Mouse (Mus musculus): ENCODE results near the gene Igf2r.
A peak's percentile ranks its signal among the peaks of the same experiment; 100 is the strongest.

The Igf2r gene

DNA sequence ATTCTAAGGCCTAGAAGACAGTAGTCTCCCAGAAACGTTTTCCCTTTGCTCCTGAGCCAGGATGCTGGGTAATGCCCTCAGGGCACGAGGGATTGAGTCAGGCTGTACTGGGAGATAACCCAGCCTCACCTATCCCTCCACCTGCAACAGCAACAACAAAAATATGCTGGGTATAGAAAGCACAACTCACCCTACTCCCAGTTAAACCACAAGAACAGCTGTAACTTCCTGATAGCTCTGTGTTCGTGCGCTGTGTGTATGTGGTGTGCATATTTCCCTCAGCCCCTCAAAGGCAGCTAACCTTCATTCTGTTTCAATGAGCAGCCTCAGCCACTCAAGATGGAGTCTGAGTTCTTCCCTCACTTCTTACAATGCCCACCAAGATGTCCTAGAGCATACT is 23.7 kb downstream of the Igf2r start:
- DNase-seq: no peak

DNA sequence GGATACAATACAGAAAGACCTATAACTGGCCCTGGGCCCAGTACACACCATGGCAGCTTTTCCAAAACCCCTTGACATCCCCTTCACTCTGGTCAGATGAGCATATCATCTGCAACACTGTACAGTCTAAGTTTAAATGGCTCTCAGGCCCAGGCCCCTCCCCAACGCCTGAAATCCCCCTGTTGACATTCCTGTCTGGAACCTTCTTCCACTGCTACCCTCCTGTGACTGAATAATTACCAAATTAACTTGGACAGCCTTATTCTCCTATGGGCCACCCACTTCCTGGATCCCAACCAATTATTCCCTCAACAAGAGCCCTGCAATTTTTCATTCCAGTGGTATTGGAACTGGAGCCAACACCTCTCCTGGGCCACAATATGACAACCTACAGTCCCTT is 25.4 kb downstream of the Igf2r start:
- no peak for DNase-seq

DNA sequence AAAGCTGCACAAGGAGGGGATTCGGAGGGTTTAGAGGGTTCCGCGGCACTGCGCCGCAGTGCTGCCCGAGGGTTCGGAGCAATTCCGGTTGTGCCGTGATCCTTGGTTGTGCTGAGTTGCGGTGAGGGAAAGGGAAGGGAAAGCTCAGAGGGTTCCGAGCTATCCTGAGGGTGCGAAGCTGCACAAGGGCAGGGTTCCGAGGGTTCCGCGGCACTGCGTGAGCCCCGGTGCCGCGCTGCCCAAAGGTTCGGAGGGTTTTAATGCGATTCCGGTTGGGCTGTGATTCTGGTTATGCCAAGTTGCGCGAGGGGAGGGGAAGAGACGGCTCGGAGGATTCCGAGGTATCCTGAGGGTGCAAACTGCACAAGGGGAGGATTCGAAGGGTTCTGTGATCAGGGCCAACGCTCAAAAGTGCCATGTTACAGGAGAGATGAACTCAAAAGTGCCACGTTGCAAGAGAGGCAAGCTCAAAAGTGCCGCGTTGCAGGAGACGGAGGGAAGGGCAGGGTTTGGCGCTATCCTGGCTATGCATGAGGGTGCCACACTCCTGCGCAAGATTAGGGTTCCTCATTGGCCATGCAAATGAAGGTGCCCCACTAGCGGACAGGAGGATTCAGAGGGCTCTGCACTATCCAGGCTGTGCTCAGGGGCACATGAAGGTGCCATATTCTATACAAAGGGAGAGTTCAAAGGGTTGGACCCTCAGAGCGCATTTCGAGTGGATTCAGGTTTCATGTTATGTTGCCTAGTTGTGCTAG is 27.1 kb downstream of the Igf2r start:
- DNase-seq: peak in 1 of 2 experiments; percentile 16

DNA sequence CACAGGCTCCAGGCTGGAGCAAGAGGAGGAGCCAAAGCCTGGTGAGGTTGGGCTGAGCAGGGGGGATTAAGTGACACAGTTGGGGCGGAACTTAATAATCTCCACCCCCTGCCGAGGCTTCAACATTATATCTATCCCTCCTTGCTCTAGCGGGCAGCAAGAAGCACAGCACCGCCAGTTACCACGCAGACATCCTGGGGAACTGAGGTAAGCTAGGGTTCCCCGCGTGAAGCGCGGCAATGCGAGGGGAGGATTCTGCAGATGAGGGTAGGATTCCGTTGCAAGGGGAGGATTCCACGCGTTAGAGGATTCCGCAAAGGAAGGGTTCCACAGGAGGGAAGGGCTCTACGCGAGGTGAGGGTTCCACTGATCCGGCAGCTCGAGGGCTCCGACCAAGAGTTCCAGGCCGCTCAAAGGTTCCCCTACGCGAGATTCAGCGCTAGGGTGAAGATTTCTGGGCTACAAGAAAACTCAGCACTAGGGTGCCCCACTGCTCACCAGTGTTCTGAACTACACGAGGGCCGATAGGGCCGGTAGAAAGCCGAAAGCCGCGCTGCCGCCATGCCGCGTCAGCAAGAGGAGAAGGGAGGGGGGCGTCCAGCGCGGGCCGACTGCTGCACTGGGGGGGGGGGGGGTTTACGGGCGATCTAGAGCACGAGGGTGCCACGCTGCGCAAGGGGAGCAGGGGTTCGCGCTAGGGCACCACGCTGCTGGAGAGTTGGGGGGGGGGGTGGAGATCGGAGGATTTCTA is 28.1 kb downstream of the Igf2r start:
- DNase-seq: peak; percentile 73

DNA sequence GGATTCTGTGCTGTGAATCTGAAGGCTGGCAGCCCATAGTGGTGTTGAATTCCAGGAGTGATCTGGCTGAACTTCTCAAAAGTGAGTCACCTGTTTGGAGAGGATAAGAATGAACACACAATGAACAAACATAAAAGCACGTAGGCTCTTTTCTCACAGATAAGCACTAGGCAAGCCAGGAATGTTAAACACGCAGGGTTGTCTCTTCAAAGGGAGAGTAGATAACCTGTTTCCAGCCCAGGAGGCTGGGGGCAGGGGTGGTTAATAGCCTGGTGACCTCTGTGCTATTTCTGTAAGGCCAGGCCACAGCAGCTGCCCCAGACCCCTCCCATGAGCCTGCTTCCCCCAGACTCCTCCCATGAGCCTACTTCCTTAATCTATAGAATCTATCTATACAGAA is 29.1 kb downstream of the Igf2r start:
- no peak for DNase-seq

DNA sequence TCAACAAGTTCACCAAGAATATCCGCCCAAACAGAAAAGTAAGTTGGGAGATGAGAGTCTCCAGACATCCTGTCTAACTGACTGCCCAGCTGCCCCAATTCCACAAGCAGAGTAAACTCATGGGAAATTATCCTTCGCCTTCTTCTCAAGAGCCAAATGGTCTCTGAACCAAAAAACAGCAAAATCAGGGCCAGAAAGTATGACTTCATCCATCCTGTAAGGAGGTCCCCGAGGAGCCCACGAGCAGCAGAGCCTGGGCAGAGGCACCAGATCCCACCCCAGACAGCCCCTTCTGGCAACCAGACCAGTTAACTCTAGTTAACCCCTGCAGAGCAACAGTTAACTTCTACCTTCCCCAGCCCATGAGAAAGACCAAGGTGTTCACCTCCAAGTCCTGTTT is 29.9 kb downstream of the Igf2r start:
- no peak for DNase-seq

DNA sequence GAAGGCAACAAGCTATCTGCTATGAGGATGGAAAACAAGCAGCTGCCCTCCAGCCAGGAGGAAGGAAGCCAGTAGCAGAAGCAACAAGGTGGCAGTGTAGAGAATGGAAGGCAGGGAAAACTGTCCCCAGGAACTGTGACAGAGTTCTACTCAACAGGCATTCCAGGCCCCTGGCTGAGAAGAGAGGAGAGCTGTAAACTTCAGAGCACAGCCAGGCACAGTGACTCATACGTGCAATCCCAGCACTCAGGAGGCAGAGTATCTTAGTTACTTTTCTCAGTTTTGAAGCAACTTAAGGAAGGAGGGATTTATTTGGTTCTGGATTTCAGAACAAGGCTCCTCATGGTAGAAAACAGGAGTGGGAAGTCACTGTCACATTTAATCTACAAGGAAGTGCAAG is 31.5 kb downstream of the Igf2r start:
- no peak for DNase-seq

DNA sequence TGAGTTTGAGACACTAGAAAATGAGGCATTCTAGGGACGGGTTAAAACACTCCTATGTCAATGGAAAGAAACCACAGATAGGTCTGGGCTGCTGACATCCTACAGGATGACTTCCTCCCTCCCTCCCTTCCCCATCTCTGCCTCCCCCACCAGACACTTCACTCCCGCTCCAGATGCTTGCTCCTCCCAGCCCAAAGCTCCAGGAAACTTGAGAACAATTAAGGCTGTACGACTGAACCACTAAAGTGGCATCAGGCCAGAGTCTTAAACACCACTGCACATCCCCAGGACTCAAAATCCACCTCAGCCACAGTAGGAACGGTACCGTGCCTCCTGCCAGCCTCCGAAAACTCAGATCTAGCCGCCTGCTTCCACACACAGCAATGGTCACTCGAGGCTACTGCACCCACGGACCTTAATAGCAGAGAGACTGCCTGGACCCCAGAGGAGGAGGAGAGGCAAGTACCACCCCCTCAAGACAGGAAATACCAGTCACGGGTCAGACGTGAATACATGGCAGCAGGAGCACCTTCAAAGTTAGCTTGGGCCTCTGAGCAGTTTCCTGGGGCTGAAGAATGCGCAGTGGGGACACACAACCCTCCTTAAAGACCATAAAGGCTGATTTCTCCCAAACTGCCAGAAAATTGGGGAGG is 35.1 kb downstream of the Igf2r start:
- no peak for DNase-seq

DNA sequence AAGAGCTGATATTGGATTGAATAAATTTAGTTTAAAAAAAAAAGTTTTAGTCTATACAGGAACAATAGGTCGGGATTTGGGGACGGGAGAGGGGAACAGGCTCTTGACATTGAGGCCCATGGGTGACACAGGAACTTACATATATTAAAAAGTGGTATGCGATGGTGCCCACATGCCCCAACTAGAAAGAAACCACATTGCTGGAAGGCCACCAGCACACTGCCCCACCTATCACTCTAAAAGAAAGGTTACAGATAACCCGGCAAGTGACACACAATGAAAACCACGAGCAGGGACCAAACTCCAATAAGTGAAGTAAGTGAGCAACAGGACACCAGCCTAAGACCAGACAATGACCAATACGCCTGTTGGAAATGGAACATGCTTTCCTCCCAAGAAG is 36.3 kb downstream of the Igf2r start:
- DNase-seq: no peak

DNA sequence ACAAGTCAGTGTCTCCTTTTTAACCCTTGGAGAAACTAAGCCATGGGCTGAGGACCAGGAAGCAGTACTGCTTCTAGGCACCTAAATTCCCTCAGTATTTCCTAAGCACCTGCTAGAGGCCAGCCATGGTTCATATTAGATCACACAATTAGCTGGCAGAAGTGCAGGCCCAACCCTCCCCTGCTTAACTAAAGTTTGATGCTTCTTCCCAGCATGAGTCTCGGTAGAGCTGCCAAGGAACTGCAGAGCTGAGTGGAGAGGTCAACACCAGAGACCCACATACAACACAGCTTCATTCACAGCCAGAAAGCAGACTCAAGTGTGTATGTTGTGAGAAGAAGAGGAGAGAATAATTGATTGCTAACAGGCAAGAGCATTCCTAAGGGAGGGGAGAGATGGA is 40.9 kb downstream of the Igf2r start:
- DNase-seq: no peak

DNA sequence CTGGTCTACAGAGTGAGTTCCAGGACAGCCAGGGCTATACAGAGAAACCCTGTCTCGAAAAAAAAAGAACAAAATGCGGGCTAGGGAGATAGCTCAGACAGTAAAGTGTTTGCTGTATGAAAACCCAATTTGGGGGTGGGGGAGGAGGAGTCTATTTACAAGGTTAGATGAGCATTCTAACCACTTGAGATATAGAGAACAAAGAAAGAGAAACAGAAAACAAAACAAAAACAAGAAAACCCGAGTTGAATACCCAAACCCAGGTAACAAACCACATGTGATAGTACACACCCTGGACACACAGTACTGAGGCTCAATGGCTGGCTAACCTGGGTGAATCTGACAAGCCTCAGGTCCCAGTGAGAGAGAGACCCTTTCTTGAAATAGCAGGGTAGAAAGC is 41.7 kb downstream of the Igf2r start:
- no peak for DNase-seq

DNA sequence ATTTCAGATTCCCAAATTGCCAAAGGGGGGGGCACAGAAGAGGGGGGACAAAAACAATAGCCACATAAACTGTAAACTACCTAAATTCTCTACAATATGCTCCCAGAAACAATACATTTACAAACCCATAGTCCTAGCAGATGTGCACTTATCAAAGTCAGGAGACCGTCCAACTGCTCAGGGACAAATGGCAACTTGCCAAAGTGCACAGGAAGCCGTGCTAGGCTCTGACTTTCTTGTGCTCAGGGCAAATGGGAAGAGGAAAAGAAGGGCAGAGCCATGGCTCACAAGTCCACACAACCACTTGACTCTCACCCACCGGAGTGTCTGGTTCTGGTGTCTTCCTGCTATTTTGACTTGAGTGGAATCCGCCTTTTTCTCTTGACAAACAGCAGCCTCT is 43.6 kb downstream of the Igf2r start:
- DNase-seq: peak; percentile 52 to 53

DNA sequence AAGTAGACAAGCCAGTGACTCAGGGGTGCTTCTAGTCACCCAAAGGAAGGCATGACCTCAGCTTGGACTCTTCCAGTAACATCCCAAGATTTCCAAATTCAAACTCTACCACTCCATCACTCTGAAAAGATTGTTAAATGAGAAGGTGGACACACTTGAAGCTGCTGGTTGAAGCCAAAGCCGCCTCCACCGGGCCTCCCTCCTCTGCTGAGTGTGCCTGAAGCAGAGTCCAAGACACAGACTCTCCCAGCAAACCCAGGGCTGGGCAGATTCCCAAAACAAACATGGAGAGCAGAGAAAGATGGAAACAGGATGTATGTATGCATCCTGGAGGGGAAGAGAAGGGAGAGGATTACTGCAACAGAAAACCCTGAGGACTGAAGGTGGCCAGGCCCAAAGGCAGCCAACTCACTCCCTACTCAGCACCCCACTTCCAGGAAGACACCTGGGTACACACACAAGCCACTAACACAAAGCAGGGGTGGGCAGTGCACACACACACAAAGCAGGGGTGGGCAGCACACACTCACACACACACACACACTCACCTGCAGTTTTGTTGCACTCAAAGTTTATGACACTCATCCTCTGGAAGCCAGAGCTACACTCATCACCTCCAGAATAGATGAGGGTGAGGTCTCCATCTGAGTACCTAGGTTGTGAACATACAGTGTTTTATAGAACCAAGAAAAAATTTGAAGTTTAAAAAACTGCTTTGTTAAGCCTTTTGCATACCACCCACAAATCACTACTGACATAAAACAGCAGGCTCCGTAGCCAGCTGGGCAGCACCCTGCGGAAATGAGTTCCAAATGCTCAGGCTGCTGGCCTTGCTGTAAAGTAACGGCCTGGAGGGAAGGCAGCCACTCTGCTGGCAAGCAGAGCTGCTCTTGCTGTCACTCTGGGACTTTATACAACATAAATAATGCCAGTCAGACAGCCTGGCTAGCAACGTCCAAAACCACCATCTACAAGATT is 44.4 kb downstream of the Igf2r start:
- peak in 1 of 2 experiments; percentile 22 for DNase-seq

DNA sequence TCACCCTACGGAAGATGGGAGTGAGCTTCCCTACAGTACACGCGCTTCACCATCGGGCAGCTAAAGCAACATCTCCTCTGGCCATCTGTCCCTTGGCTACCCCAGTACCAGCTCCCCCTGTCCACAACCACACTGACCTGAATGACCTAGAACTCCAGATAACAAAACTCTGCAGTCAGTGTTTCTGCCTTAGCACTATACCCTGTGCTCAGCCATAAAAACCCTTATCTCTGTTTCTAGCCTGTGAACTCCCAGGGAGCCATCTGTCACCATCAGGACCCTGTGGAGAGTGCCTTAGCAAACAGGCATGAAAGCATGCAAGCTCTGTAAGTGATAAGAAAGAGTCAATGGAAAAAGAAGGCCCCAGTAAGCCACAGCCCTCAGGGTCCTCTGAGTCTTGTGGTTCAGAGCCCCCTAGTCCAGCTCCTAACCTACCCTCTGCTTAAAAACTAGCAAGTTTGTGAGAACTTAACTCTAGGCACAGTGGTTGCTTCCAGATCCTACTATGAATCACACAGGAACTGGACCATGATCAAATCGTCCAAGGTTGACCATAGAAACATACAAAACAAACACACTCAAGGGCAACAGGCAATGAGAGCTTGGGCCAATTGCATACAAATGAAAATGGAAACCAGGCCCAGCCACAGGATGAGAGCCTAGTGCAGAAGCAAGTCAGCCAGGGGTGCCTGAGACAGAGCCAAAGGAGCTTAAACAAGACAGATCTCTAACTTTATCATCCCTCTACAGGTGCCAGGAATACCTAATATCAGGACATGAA is 45.3 kb downstream of the Igf2r start:
- peak in 1 of 2 experiments; percentile 37 for DNase-seq

DNA sequence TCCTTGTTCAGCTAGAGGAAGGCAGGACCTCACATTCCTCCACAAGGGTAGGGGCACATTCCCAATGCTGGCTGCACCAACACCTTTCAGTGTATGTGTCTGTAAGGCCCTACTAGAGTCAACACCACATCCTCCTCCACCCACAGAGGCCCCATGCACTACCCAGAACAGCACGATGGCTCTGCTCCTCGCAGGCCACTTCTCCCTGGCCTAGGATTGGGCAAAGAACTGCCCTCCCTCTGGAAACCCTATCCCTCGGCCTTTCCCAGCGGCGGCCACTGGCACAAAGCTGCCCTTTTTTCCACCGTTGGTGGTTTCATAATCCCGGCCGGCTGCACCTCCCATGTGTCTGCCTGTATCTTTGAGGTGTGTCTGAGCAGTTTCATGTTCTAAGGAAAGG is 46.8 kb downstream of the Igf2r start:
- no peak for DNase-seq

DNA sequence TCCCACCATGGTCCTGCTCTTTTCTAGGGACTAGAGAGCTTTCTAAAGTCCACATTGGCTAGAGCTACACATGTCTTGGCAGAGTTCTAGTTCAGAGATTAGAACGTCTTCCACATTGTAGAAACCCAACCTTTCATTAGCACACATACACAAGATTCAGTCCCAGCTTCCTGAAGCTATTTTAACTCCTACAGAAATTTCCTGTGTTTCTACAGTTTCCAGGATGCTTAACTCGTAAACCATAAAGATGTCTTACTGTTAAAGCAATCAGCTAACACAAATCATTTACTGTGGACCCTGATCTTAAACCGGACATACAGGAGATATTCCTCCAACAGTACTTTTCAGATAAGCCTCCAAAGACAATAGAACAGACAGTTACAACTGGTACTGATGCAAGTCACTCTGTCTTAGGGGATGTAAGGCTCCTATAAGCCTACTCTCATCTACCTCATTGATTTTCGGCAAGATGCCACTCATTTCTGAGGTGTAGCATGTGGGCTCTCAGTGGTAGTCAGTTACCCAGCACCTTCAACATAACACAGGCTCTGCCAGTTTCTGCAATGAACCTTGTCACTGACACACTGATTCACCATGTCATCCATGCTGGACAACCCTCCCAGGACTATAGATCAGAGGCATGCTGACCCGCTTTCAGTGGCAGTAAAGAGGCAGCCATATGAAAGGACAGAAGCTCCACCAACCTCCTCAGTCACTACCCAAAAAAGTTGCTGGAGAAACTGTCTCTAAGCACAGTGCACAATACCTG is 48.2 kb downstream of the Igf2r start:
- DNase-seq: no peak

DNA sequence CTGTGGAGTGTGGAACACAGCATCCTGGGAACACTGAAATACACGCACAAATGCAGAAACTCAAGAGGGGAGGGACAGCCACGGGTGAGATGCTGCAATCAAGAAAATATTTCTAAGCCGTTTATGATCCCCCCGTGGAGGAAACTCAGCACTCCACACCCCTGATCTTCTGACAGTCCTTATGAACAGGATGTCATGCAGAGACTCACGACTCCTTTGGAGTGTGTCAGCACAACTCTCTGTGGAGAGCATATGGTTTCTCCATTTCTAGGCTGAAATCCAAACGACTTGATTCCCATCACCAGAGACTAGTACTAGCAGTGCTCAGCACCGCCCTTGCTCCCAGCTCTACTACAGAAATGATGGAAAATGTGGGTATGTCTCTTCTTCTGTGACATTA is 51.2 kb downstream of the Igf2r start:
- DNase-seq: no peak

DNA sequence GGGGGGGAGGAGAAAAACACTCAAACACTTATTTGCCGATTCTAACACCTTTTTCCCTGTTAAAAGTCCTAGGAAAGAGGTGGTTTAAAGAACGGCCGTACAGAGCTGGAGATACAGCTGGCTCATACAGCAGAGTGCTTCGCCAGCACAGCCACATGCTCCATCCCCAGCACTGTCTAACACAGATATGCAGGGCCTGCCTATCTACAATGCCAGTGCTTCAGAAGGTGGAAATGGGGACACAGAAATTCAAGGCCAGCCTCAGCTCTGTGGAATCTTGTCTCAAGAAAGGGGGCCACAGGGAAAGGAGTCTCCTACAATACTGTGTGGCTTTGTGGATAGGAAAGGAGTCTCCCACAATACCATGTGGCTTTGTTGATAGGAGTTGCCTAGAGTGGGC is 52.0 kb downstream of the Igf2r start:
- no peak for DNase-seq

DNA sequence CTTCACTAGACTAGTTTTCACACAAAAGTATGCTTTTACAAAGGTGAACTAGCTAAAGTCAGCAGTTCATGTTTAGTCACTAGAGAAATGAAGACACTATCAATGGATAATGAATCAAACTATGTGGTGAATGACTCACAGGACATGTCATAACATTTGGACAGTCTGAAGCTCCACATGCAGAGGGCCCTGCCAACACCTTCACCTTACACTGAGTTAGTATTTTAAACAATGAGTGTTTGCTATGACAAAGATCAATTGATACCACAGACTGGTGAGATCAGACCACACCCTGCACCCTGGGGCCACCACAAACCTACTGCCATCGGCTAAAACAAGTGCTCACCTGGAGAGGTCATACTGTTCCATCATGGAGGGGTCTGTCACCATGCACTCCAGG is 54.4 kb downstream of the Igf2r start:
- DNase-seq: no peak

DNA sequence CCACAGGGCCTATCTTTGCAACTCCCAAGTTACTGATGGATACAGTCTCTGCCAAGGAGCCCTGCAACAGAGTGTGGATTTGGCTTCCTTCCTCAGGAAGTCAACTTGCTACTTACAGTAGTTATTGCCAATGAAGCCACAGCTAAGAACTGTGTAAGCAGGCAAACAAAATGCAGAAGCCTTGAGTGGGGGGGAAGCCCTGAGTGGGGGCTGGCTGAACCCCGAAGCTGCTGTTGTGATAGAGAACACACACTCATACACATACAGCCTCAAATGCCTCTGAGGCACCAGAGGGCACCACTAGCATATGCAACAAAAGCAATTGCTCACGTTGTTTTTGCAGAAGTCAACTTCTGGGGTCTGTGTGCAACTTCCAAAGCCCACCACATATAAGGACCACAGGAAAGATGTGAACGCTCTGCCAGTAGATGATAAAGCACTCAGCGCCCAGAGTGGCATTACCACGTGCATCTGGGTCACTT is 55.3 kb downstream of the Igf2r start:
- DNase-seq: no peak

DNA sequence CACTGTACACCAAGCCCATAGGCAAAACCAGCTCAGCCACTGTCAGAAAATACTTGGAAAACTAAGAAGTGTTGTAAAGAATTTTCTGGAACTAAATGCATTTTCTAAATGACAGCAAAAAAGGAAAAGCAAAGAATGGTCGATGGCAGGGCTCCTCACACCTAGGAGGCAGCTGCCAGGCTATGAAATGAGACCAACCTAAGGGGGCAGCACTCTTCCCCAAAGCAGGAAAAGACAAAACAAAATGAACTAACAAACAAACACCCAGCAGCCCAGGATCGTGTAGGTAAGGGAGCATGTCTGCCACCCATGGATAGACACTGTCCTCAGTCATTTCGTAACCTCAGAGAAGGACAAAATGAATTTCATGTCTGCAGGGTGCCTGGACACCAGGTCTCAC is 56.5 kb downstream of the Igf2r start:
- no peak for DNase-seq
